Mouse (Mus musculus) midbrain, embryonic 13.5 days (tissue): Measurements from ENCODE around the gene Mup11. TPM values are rescaled to one million over a fixed set of nuclear protein-coding genes. Genes with fewer than 3 reads are reported as not detected.
"Not testable (repeated sequence)": the region's sequence is repeated elsewhere in the genome, so short reads cannot be mapped to it uniquely, and the experiment has no call there.

ENCODE experiments used
- ATAC-seq: fragments of 200-750 bp; cut with Nextera tagmentation; 2 replicates; pipeline ENCODE4 v1.8.0; 2017; ENCODE audit warnings: mild to moderate bottlenecking, moderate TSS enrichment, moderate library complexity
- H3K27ac ChIP-seq: fragments of 300-500 bp; sonication (generic); 2 replicates; pipeline ENCODE4 v1.5.1; 2015; ENCODE audit warnings: inconsistent platforms, mild to moderate bottlenecking, moderate library complexity
- H3K27me3 ChIP-seq: fragments of 300-500 bp; sonication (generic); 2 replicates; pipeline ENCODE4 v1.6.1; 2015; ENCODE audit warnings: mild to moderate bottlenecking, inconsistent platforms
- H3K36me3 ChIP-seq: fragments of 300-500 bp; sonication (generic); 2 replicates; pipeline ENCODE4 v1.6.1; 2015; ENCODE audit warnings: mild to moderate bottlenecking, inconsistent platforms
- H3K4me1 ChIP-seq: fragments of 300-500 bp; sonication (generic); replicated peaks from 2 replicates; pipeline ENCODE4 v1.6.1; 2015; ENCODE audit warnings: inconsistent platforms
- H3K4me2 ChIP-seq: fragments of 300-500 bp; sonication (generic); replicated peaks from 2 replicates; pipeline ENCODE4 v1.6.1; 2015; ENCODE audit warnings: moderate library complexity, mild to moderate bottlenecking, inconsistent platforms
- H3K4me3 ChIP-seq: fragments of 300-500 bp; sonication (generic); replicated peaks from 2 replicates; pipeline ENCODE4 v1.5.1; 2015; ENCODE audit warnings: mild to moderate bottlenecking, inconsistent platforms
- H3K9ac ChIP-seq: fragments of 300-500 bp; sonication (generic); replicated peaks from 2 replicates; pipeline ENCODE4 v1.6.1; 2015; ENCODE audit warnings: mild to moderate bottlenecking, inconsistent platforms
- H3K9me3 ChIP-seq: fragments of 300-500 bp; sonication (generic); 2 replicates; pipeline ENCODE4 v1.6.1; 2016; ENCODE audit warnings: mild to moderate bottlenecking, inconsistent platforms
- WGBS: fragments of 180-500 bp; shearing (Covaris S2); methylation state at CpG from one replicate; pipeline ENCODE4 v1.1.7; 2015; 5-methylcytosine and 5-hydroxymethylcytosine counted together
- polyA plus RNA-seq: library from polyadenylated mRNA; unstranded; fragments of >200 nt; fragmentation: Nextera tagmentation; extraction: Ambion mirVana; gene quantifications from 2 replicates; pipeline ENCODE4 v1.2.1, GENCODE M21; 2015

Mup11 gene
- polyA plus RNA-seq: not detected in 2 replicates

DNA sequence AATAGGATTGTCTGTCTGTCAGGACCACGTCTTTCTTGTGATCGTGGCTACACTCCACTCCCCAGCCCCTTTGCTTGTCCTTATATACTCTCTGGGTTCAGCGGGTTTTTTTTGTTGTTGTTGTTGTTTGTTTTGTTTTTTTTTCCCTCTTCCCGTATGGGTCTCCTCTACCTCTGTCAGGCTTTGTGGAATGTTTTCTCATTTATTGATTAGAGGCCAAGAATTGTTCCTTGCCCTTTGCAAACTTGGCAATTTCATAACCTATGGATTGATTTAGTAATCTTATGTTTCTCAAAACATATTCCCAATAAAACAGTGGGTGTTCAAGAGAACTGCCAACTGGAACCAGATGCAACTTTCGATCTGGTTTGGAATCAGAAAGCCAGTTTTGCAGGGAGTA lies at the start of gene Mup11:
Gene Mup11 (minus strand): TSS at position 101 of the 400 bp plus-strand sequence.
- ATAC-seq, H3K27me3 ChIP-seq, H3K4me2 ChIP-seq, H3K27ac ChIP-seq, H3K9me3 ChIP-seq, H3K4me1 ChIP-seq, H3K36me3 ChIP-seq, H3K9ac ChIP-seq, H3K4me3 ChIP-seq: not testable (repeated sequence)
- WGBS: 93% methylated on average over 3 of the region's 5 CpGs

Other genes starting within 250 kb of the Mup11 start
- not detected in 2 replicates for gene Mup9, start 240.5 kb downstream of the Mup11 start, polyA plus RNA-seq
- not detected in 2 replicates for gene Mup1, start 160.5 kb downstream of the Mup11 start, polyA plus RNA-seq
- not detected in 2 replicates for gene Mup10, start 80.2 kb downstream of the Mup11 start, polyA plus RNA-seq
- gene Mup12, start 78.9 kb upstream of the Mup11 start, polyA plus RNA-seq: not detected in 2 replicates
- gene Mup22, start 159.1 kb upstream of the Mup11 start, polyA plus RNA-seq: not detected in 2 replicates